In genomic region chr15:78548336-78548665, GRCm38 (mm10) we compare ENCODE assay signal across 11 mouse cellular contexts. TPM values are rescaled to one million over a fixed set of nuclear protein-coding genes. Genes with fewer than 3 reads are reported as not detected.
A peak's percentile ranks its signal among the peaks of the same experiment; 100 is the strongest.
DNase-seq lines count a peak whose midpoint lies in the region; ATAC-seq lines count a peak whose summit lies in the region.
"Had no signal": no experiment of that assay in that cellular context is flagged by ENCODE, and none has a peak within 500 bp of the region (broad histone marks: within the 10 kb centered on the region; RNA-seq: fewer than 3 reads in every experiment).

No protein-coding gene starts in this region.

- H3K27ac ChIP-seq in forebrain, embryonic 13.5 days, result no peak overlapping the region
- H3K27ac ChIP-seq in forebrain, embryonic 15.5 days (replicated peaks), result no peak overlapping the region
- H3K27ac ChIP-seq in neural tube, embryonic 12.5 days, result no peak overlapping the region
- no peak overlapping the region for H3K27ac ChIP-seq in intestine, embryonic 16.5 days (ENCODE audit: low read length)
- H3K27ac ChIP-seq: liver, embryonic 14.5 days had no signal

- DNase-seq in neural tube, embryonic 10.5 days (ENCODE audit: extremely low spot score, low spot score), result no peak
- peak; percentile 38 for DNase-seq in skeletal muscle tissue, adult 2 months (ENCODE audit: low read depth, low spot score)
- no peak for DNase-seq in cerebellum, adult 18-20 months
- DNase-seq in layer of hippocampus, adult 18-20 months (ENCODE audit: low spot score in 2 of 2), result no peak
- DNase-seq: layer of hippocampus, adult 9-11 months had no signal

- ATAC-seq in forebrain, embryonic 13.5 days, result no peak
- no peak for ATAC-seq in forebrain, embryonic 15.5 days (replicated peaks)
- 0 out of 2 replicates have a peak, but pooled peaks have one; percentile 21 for ATAC-seq in neural tube, embryonic 12.5 days (ENCODE audit: low FRiP score, low read depth)
- peak; percentile 74 for ATAC-seq in intestine, embryonic 16.5 days

- no peaks in the 10 kb centered on the region for H3K36me3 ChIP-seq in forebrain, embryonic 13.5 days (ENCODE audit: poor library complexity, severe bottlenecking)
- no peaks in the 10 kb centered on the region for H3K36me3 ChIP-seq in forebrain, embryonic 15.5 days
- no peaks in the 10 kb centered on the region for H3K36me3 ChIP-seq in neural tube, embryonic 12.5 days
- no peaks in the 10 kb centered on the region for H3K36me3 ChIP-seq in intestine, embryonic 16.5 days (ENCODE audit: control insufficient read depth, insufficient read depth, low read length)

- H3K9ac ChIP-seq in forebrain, embryonic 13.5 days, result 0 out of 2 replicates have a peak overlapping the region, but pooled peaks have one; percentile 34
- H3K9ac ChIP-seq in forebrain, embryonic 15.5 days (replicated peaks), result no peak overlapping the region
- no peak overlapping the region for H3K9ac ChIP-seq in neural tube, embryonic 12.5 days
- no peak overlapping the region for H3K9ac ChIP-seq in intestine, embryonic 16.5 days (ENCODE audit: low read depth, low read length)
- H3K9ac ChIP-seq: liver, embryonic 14.5 days had no signal

- no peaks in the 10 kb centered on the region for H3K27me3 ChIP-seq in forebrain, embryonic 13.5 days
- no peaks in the 10 kb centered on the region for H3K27me3 ChIP-seq in forebrain, embryonic 15.5 days
- no peaks in the 10 kb centered on the region; the same call in 1 of the 2 replicates for H3K27me3 ChIP-seq in neural tube, embryonic 12.5 days (replicated peaks)
- no peaks in the 10 kb centered on the region; the same call in 1 of the 2 replicates for H3K27me3 ChIP-seq in intestine, embryonic 16.5 days (replicated peaks; ENCODE audit: control insufficient read depth, insufficient read depth, low read length)

- H3K4me1 ChIP-seq in forebrain, embryonic 13.5 days, result peaks cover 13% of the 10 kb centered on the region; the same call in 1 of the 2 replicates
- peaks cover 22% of the 10 kb centered on the region for H3K4me1 ChIP-seq in forebrain, embryonic 15.5 days
- H3K4me1 ChIP-seq in neural tube, embryonic 12.5 days, result peaks cover 20% of the 10 kb centered on the region
- H3K4me1 ChIP-seq in intestine, embryonic 16.5 days (ENCODE audit: control insufficient read depth, insufficient read depth, low read length), result peaks cover 12% of the 10 kb centered on the region

- H3K9me3 ChIP-seq in forebrain, embryonic 13.5 days (replicated peaks), result peaks cover 14% of the 10 kb centered on the region
- H3K9me3 ChIP-seq in forebrain, embryonic 15.5 days, result no peaks in the 10 kb centered on the region
- H3K9me3 ChIP-seq in neural tube, embryonic 12.5 days, result peaks cover 13% of the 10 kb centered on the region; the same call in 1 of the 2 replicates
- H3K9me3 ChIP-seq in intestine, embryonic 16.5 days (ENCODE audit: control insufficient read depth, low read length), result 0 out of 2 replicates have a peak, but pooled peaks cover 5% of the 10 kb centered on the region

- H3K4me2 ChIP-seq in forebrain, embryonic 13.5 days, result no peak overlapping the region
- H3K4me2 ChIP-seq in forebrain, embryonic 15.5 days (replicated peaks), result no peak overlapping the region
- no peak overlapping the region for H3K4me2 ChIP-seq in neural tube, embryonic 12.5 days (replicated peaks)
- no peak overlapping the region for H3K4me2 ChIP-seq in intestine, embryonic 16.5 days (ENCODE audit: low read depth, low read length)

- H3K4me3 ChIP-seq in forebrain, embryonic 13.5 days, result no peak overlapping the region
- no peak overlapping the region for H3K4me3 ChIP-seq in forebrain, embryonic 15.5 days
- H3K4me3 ChIP-seq in neural tube, embryonic 12.5 days, result no peak overlapping the region
- no peak overlapping the region for H3K4me3 ChIP-seq in intestine, embryonic 16.5 days (ENCODE audit: low read length)

- 28% methylated on average over 3 of the region's 3 CpGs for WGBS in forebrain, embryonic 13.5 days
- WGBS in forebrain, embryonic 15.5 days, result 24% methylated on average over 3 of the region's 3 CpGs
- 32% methylated on average over 3 of the region's 3 CpGs for WGBS in neural tube, embryonic 12.5 days
- 34% methylated on average over 3 of the region's 3 CpGs for WGBS in intestine, embryonic 16.5 days

RNA-seq across cellular contexts. Expression of gene Sstr3, which starts 3.8 kb away (rescaled TPM):
- 0.96 and 1.4 TPM in 2 replicates for polyA plus RNA-seq in forebrain, embryonic 13.5 days (2015; fragmentation: Nextera tagmentation; extraction: Ambion mirVana)
- 1.0 and 1.4 TPM in 2 replicates for polyA plus RNA-seq in forebrain, embryonic 15.5 days (2015; fragmentation: Nextera tagmentation; extraction: Ambion mirVana)
- 0.18 and 0.24 TPM in 2 replicates for polyA plus RNA-seq in neural tube, embryonic 12.5 days (2016; fragmentation: Nextera tagmentation; extraction: Ambion mirVana)
- 0.23 and 0.24 TPM in 2 replicates for polyA plus RNA-seq in intestine, embryonic 16.5 days (2015; fragmentation: Nextera tagmentation; extraction: Ambion mirVana)
- 10 to 100 TPM; 30.4 to 31.6 TPM for total RNA-seq in layer of hippocampus, adult 18-20 months (2021)
- polyA plus RNA-seq: heart, embryonic 14.5 days had no signal

RNA-seq across cellular contexts. Expression of gene C1qtnf6, which starts 17.1 kb away (rescaled TPM):
- 4.1 and 5.8 TPM in 2 replicates for polyA plus RNA-seq in forebrain, embryonic 13.5 days (2015; fragmentation: Nextera tagmentation; extraction: Ambion mirVana)
- polyA plus RNA-seq in forebrain, embryonic 15.5 days (2015; fragmentation: Nextera tagmentation; extraction: Ambion mirVana), result 4.2 and 4.9 TPM in 2 replicates
- 7.1 and 8.7 TPM in 2 replicates for polyA plus RNA-seq in neural tube, embryonic 12.5 days (2016; fragmentation: Nextera tagmentation; extraction: Ambion mirVana)
- 24.0 and 25.5 TPM in 2 replicates for polyA plus RNA-seq in intestine, embryonic 16.5 days (2015; fragmentation: Nextera tagmentation; extraction: Ambion mirVana)
- 1 to 10 TPM; 2.5 to 3.4 TPM for total RNA-seq in layer of hippocampus, adult 18-20 months (2021)

RNA-seq across cellular contexts. Expression of gene Rac2, which starts 24.3 kb away (rescaled TPM):
- 2.9 and 3.4 TPM in 2 replicates for polyA plus RNA-seq in forebrain, embryonic 13.5 days (2015; fragmentation: Nextera tagmentation; extraction: Ambion mirVana)
- polyA plus RNA-seq in forebrain, embryonic 15.5 days (2015; fragmentation: Nextera tagmentation; extraction: Ambion mirVana), result 3.1 and 7.5 TPM in 2 replicates
- polyA plus RNA-seq in neural tube, embryonic 12.5 days (2016; fragmentation: Nextera tagmentation; extraction: Ambion mirVana), result 7.7 and 9.0 TPM in 2 replicates
- polyA plus RNA-seq in intestine, embryonic 16.5 days (2015; fragmentation: Nextera tagmentation; extraction: Ambion mirVana), result 19.9 and 25.1 TPM in 2 replicates
- total RNA-seq in layer of hippocampus, adult 18-20 months (2021), result 1 to 10 TPM; 1.4 to 1.9 TPM

RNA-seq across cellular contexts. Expression of gene Cyth4, which starts 48.5 kb away (rescaled TPM):
- polyA plus RNA-seq in forebrain, embryonic 13.5 days (2015; fragmentation: Nextera tagmentation; extraction: Ambion mirVana), result 3.1 and 3.4 TPM in 2 replicates
- 4.1 and 5.3 TPM in 2 replicates for polyA plus RNA-seq in forebrain, embryonic 15.5 days (2015; fragmentation: Nextera tagmentation; extraction: Ambion mirVana)
- polyA plus RNA-seq in neural tube, embryonic 12.5 days (2016; fragmentation: Nextera tagmentation; extraction: Ambion mirVana), result 6.4 and 6.6 TPM in 2 replicates
- polyA plus RNA-seq in intestine, embryonic 16.5 days (2015; fragmentation: Nextera tagmentation; extraction: Ambion mirVana), result 7.2 and 8.5 TPM in 2 replicates
- total RNA-seq in layer of hippocampus, adult 18-20 months (2021), result 10 to 100 TPM; 20.0 to 26.3 TPM

RNA-seq across cellular contexts. Expression of gene Il2rb, which starts 53.2 kb away (rescaled TPM):
- not detected in 2 replicates for polyA plus RNA-seq in forebrain, embryonic 13.5 days (2015; fragmentation: Nextera tagmentation; extraction: Ambion mirVana)
- not detected in 2 replicates for polyA plus RNA-seq in forebrain, embryonic 15.5 days (2015; fragmentation: Nextera tagmentation; extraction: Ambion mirVana)
- polyA plus RNA-seq in neural tube, embryonic 12.5 days (2016; fragmentation: Nextera tagmentation; extraction: Ambion mirVana), result not detected in 2 replicates
- 1.8 and 2.1 TPM in 2 replicates for polyA plus RNA-seq in intestine, embryonic 16.5 days (2015; fragmentation: Nextera tagmentation; extraction: Ambion mirVana)
- total RNA-seq in layer of hippocampus, adult 18-20 months (2021), result under 1 TPM; 0.07 to 0.15 TPM

Comparison
In these comparisons a context has a peak if more than half of its experiments do, and no peak if none do; other contexts are left out.
1. ATAC-seq: peak in neural tube, embryonic 12.5 days (single experiment) and intestine, embryonic 16.5 days (single experiment); none in forebrain, embryonic 13.5 days (single experiment) and forebrain, embryonic 15.5 days (single experiment).